Mouse (Mus musculus) lung, postnatal 14 days (tissue): ENCODE results near the gene Marc1.

Experiments
- DNase-seq: peaks from one replicate; pipeline ENCODE4 v3.0.0; 2021

Gene Marc1

GRCm38 (mm10) chr1:184752671-184753070 lies 58.4 kb downstream of the Marc1 start:
- no peak for DNase-seq

- no peak for DNase-seq
Measured at GRCm38 (mm10) chr1:184750114-184750664, 60.9 kb downstream of the Marc1 start.

- DNase-seq: peak; percentile 65
Measured at GRCm38 (mm10) chr1:184748692-184749152, 62.4 kb downstream of the Marc1 start.

- DNase-seq: peak; percentile 78
Measured at GRCm38 (mm10) chr1:184737876-184738479, 73.1 kb downstream of the Marc1 start.

GRCm38 (mm10) chr1:184737228-184737627 lies 73.9 kb downstream of the Marc1 start:
- no peak for DNase-seq
